Mouse (Mus musculus) spleen, adult 12 weeks (tissue): ENCODE results near the gene Cyp4a14.
"Not testable (repeated sequence)": the region's sequence is repeated elsewhere in the genome, so short reads cannot be mapped to it uniquely, and the experiment has no call there.

ENCODE experiments used
- DNase-seq: peaks from one replicate; pipeline ENCODE4 v3.0.0; 2022; ENCODE audit warnings: low spot score

Gene Cyp4a14

GRCm38 (mm10) chr4:115496001-115496400 lies at the start of gene Cyp4a14:
Gene Cyp4a14 (minus strand): TSS chr4:115496142.
- DNase-seq, result no peak

GRCm38 (mm10) chr4:115545101-115545500 lies 49.2 kb upstream of the Cyp4a14 start:
- no peak for DNase-seq

- DNase-seq, result no peak
These were observed 25.8 kb upstream of the Cyp4a14 start for GRCm38 (mm10) chr4:115521766-115522165.

- no peak for DNase-seq
These were observed 23.5 kb upstream of the Cyp4a14 start for GRCm38 (mm10) chr4:115519444-115519843.

- not testable (repeated sequence) for DNase-seq
These were observed 22.1 kb upstream of the Cyp4a14 start, which contains the start of gene Cyp4a10 for GRCm38 (mm10) chr4:115518000-115518399. Gene Cyp4a10 (plus strand): TSS chr4:115518264.

GRCm38 (mm10) chr4:115513964-115514363 lies 18.0 kb upstream of the Cyp4a14 start:
- DNase-seq, result not testable (repeated sequence)

GRCm38 (mm10) chr4:115497466-115497865 lies 1.5 kb upstream of the Cyp4a14 start:
- DNase-seq, result no peak

- no peak for DNase-seq
These were observed 14.8 kb downstream of the Cyp4a14 start for GRCm38 (mm10) chr4:115481006-115481652.

- not testable (repeated sequence) for DNase-seq
These were observed 19.9 kb downstream of the Cyp4a14 start for GRCm38 (mm10) chr4:115476051-115476450.

- DNase-seq, result not testable (repeated sequence)
These were observed 22.4 kb downstream of the Cyp4a14 start for GRCm38 (mm10) chr4:115473585-115473984.

- DNase-seq, result no peak
These were observed 43.6 kb downstream of the Cyp4a14 start, which contains the start of gene Cyp4a30b for GRCm38 (mm10) chr4:115452304-115452703. Gene Cyp4a30b (plus strand): TSS chr4:115452604.

- no peak for DNase-seq
These were observed 45.3 kb downstream of the Cyp4a14 start for GRCm38 (mm10) chr4:115450577-115451137.
